Mouse (Mus musculus): ENCODE results near the gene Prg3. TPM values are rescaled to one million over a fixed set of nuclear protein-coding genes. Genes with fewer than 3 reads are reported as not detected.

Prg3 gene
- polyA plus RNA-seq, 1 experiment from 2014 or later: 0.28 TPM

Other genes with a start within 250 kb of the Prg3 start
- 5.7 and 6.3 TPM in 2 replicates for gene Gm19426, start 244.6 kb upstream of the Prg3 start, polyA plus RNA-seq (2015; fragmentation: Nextera tagmentation; extraction: Ambion mirVana)
- 98.2 and 102 TPM in 2 replicates for gene Serping1, start 212.8 kb upstream of the Prg3 start, polyA plus RNA-seq (2015; fragmentation: Nextera tagmentation; extraction: Ambion mirVana)
- gene Ube2l6, start 189.4 kb upstream of the Prg3 start, polyA plus RNA-seq (2015; fragmentation: Nextera tagmentation; extraction: Ambion mirVana): 67.7 and 68.9 TPM in 2 replicates
- 0.42 and 1.7 TPM in 2 replicates for gene Smtnl1, start 165.6 kb upstream of the Prg3 start, polyA plus RNA-seq (2015; fragmentation: Nextera tagmentation; extraction: Ambion mirVana)
- gene Timm10, start 161.2 kb upstream of the Prg3 start, polyA plus RNA-seq (2015; fragmentation: Nextera tagmentation; extraction: Ambion mirVana): 36.7 and 45.6 TPM in 2 replicates
- gene Slc43a1, start 149.4 kb upstream of the Prg3 start, polyA plus RNA-seq (2015; fragmentation: Nextera tagmentation; extraction: Ambion mirVana): 20.8 TPM in 2 replicates
- 0.37 TPM in 1 of 2 replicates, not detected in the other for gene Rtn4rl2, start 101.5 kb upstream of the Prg3 start, polyA plus RNA-seq (2015; fragmentation: Nextera tagmentation; extraction: Ambion mirVana)
- 37.3 and 41.9 TPM in 2 replicates for gene Slc43a3, start 51.6 kb upstream of the Prg3 start, polyA plus RNA-seq (2015; fragmentation: Nextera tagmentation; extraction: Ambion mirVana)
- gene Prg2, start 7.8 kb upstream of the Prg3 start, polyA plus RNA-seq (2015; fragmentation: Nextera tagmentation; extraction: Ambion mirVana): 2.2 and 2.4 TPM in 2 replicates
- gene Ssrp1, start 49.0 kb downstream of the Prg3 start, polyA plus RNA-seq (2015; fragmentation: Nextera tagmentation; extraction: Ambion mirVana): 211 and 239 TPM in 2 replicates
- 1.6 and 1.8 TPM in 2 replicates for gene P2rx3, start 49.2 kb downstream of the Prg3 start, polyA plus RNA-seq (2015; fragmentation: Nextera tagmentation; extraction: Ambion mirVana)
- 66.9 and 81.6 TPM in 2 replicates for gene Tnks1bp1, start 59.8 kb downstream of the Prg3 start, polyA plus RNA-seq (2015; fragmentation: Nextera tagmentation; extraction: Ambion mirVana)
- gene Aplnr, start 148.0 kb downstream of the Prg3 start, polyA plus RNA-seq (2015; fragmentation: Nextera tagmentation; extraction: Ambion mirVana): 75.8 and 81.7 TPM in 2 replicates
- 3.0 and 4.2 TPM in 2 replicates for gene Lrrc55, start 209.0 kb downstream of the Prg3 start, polyA plus RNA-seq (2015; fragmentation: Nextera tagmentation; extraction: Ambion mirVana)